In the genomic region with DNA sequence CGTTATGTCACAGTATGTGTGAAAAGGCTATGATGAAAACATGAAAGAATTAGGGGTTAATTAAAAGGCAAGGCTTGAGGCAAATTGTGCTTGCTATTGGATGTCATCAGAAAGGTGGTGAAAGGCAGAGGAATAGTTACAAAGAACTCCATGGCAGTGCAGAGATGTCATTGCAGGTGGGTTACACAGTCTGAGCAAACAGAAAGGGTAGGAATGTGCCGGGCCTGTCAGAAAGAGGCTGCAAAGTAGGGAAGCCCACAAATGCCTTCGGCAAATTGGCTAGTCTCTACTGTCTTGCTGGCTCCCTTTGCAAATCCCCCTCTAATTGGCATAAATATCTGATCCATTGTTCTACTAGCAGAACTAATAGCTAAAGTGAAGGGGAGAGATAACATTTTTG, we compare ENCODE assay signal across 21 mouse cellular contexts.
DNase-seq lines count a peak whose midpoint lies in the region; ATAC-seq and TF ChIP-seq lines count a peak whose summit lies in the region.
"Had no signal": no experiment of that assay in that cellular context is flagged by ENCODE, and none has a peak within 500 bp of the region (broad histone marks: within the 10 kb centered on the region; RNA-seq: fewer than 3 reads in every experiment).

No protein-coding gene starts in this region.

- H3K9me3 ChIP-seq in forebrain, embryonic 16.5 days (ENCODE audit: control insufficient read depth, low read length), result no peaks in the 10 kb centered on the region
- H3K9me3 ChIP-seq in forebrain, embryonic 12.5 days, result no peaks in the 10 kb centered on the region
- H3K9me3 ChIP-seq in midbrain, embryonic 10.5 days (replicated peaks), result no peaks in the 10 kb centered on the region
- no peaks in the 10 kb centered on the region for H3K9me3 ChIP-seq in midbrain, postnatal 0 days (ENCODE audit: low read length)
- H3K9me3 ChIP-seq in midbrain, embryonic 13.5 days, result no peaks in the 10 kb centered on the region
- H3K9me3 ChIP-seq in kidney, embryonic 16.5 days (ENCODE audit: low read length), result no peaks in the 10 kb centered on the region
- H3K9me3 ChIP-seq: embryonic facial prominence, embryonic 15.5 days; heart, embryonic 10.5 days; intestine, embryonic 15.5 days had no signal

- H3K9ac ChIP-seq in forebrain, embryonic 16.5 days (replicated peaks; ENCODE audit: low read depth, low read length), result no peak overlapping the region
- no peak overlapping the region for H3K9ac ChIP-seq in forebrain, embryonic 12.5 days
- no peak overlapping the region for H3K9ac ChIP-seq in midbrain, postnatal 0 days (replicated peaks; ENCODE audit: low read length, poor library complexity, severe bottlenecking)
- no peak overlapping the region for H3K9ac ChIP-seq in midbrain, embryonic 13.5 days (replicated peaks)
- no peak overlapping the region for H3K9ac ChIP-seq in kidney, embryonic 16.5 days (replicated peaks; ENCODE audit: low read length)
- H3K9ac ChIP-seq: embryonic facial prominence, embryonic 15.5 days; hindbrain, embryonic 14.5 days; intestine, embryonic 15.5 days had no signal

- TF ChIP-seq CTCF in midbrain, postnatal 0 days (IDR thresholded peaks at IDR 0.05), result no peak

- no peak for DNase-seq in midbrain, embryonic 10.5 days (ENCODE audit: low spot score)
- no peak for DNase-seq in midbrain, postnatal 0 days (ENCODE audit: low spot score)
- DNase-seq: adrenal gland, adult 2 months; adrenal gland, postnatal 25 days; cerebellum, adult 2 months; cerebellum, postnatal 14 days; embryo, embryonic 11 days; gastrocnemius, postnatal 10 days; heart, adult 18-20 months; heart, postnatal 10 days; heart, postnatal 4 days had no signal

- H3K36me3 ChIP-seq in forebrain, embryonic 16.5 days (ENCODE audit: control insufficient read depth, insufficient read depth), result no peaks in the 10 kb centered on the region
- H3K36me3 ChIP-seq in forebrain, embryonic 12.5 days (replicated peaks), result no peaks in the 10 kb centered on the region
- H3K36me3 ChIP-seq in midbrain, embryonic 10.5 days, result no peaks in the 10 kb centered on the region
- no peaks in the 10 kb centered on the region for H3K36me3 ChIP-seq in midbrain, postnatal 0 days (ENCODE audit: insufficient read depth, low read length)
- H3K36me3 ChIP-seq in midbrain, embryonic 13.5 days, result no peaks in the 10 kb centered on the region
- H3K36me3 ChIP-seq in kidney, embryonic 16.5 days (ENCODE audit: insufficient read depth, low read length), result no peaks in the 10 kb centered on the region
- H3K36me3 ChIP-seq: embryonic facial prominence, embryonic 15.5 days; heart, embryonic 10.5 days; intestine, embryonic 15.5 days had no signal

- peak; percentile 45; the same call in 1 of the 2 replicates for ATAC-seq in forebrain, embryonic 16.5 days
- no peak for ATAC-seq in forebrain, embryonic 12.5 days (ENCODE audit: low FRiP score)
- ATAC-seq in midbrain, postnatal 0 days (ENCODE audit: low FRiP score), result no peak
- 0 out of 2 replicates have a peak, but pooled peaks have one; percentile 53 for ATAC-seq in midbrain, embryonic 13.5 days
- ATAC-seq in kidney, embryonic 16.5 days (ENCODE audit: low FRiP score, low TSS enrichment), result no peak
- ATAC-seq: intestine, embryonic 15.5 days had no signal

- H3K4me1 ChIP-seq in forebrain, embryonic 16.5 days (replicated peaks; ENCODE audit: control insufficient read depth, insufficient read depth, low read length), result peaks cover 10% of the 10 kb centered on the region
- peaks cover 27% of the 10 kb centered on the region for H3K4me1 ChIP-seq in forebrain, embryonic 12.5 days
- H3K4me1 ChIP-seq in midbrain, embryonic 10.5 days, result peaks cover 34% of the 10 kb centered on the region
- no peaks in the 10 kb centered on the region; the same call in 1 of the 2 replicates for H3K4me1 ChIP-seq in midbrain, postnatal 0 days (ENCODE audit: insufficient read depth, low read length)
- H3K4me1 ChIP-seq in midbrain, embryonic 13.5 days (replicated peaks), result peaks cover 23% of the 10 kb centered on the region
- no peaks in the 10 kb centered on the region for H3K4me1 ChIP-seq in kidney, embryonic 16.5 days (ENCODE audit: insufficient read depth, low read length)
- H3K4me1 ChIP-seq: embryonic facial prominence, embryonic 15.5 days; heart, embryonic 10.5 days; intestine, embryonic 15.5 days had no signal

- no peaks in the 10 kb centered on the region for H3K27me3 ChIP-seq in forebrain, embryonic 16.5 days (replicated peaks; ENCODE audit: control insufficient read depth, insufficient read depth, low read length)
- H3K27me3 ChIP-seq in forebrain, embryonic 12.5 days, result peaks cover 2% of the 10 kb centered on the region; the same call in 1 of the 2 replicates
- no peaks in the 10 kb centered on the region for H3K27me3 ChIP-seq in midbrain, embryonic 10.5 days (ENCODE audit: low read depth, poor library complexity, severe bottlenecking)
- no peaks in the 10 kb centered on the region for H3K27me3 ChIP-seq in midbrain, postnatal 0 days (ENCODE audit: insufficient read depth, low read length)
- H3K27me3 ChIP-seq in midbrain, embryonic 13.5 days, result no peaks in the 10 kb centered on the region
- no peaks in the 10 kb centered on the region for H3K27me3 ChIP-seq in kidney, embryonic 16.5 days (ENCODE audit: insufficient read depth, low read length)
- H3K27me3 ChIP-seq: CH12.LX; embryonic facial prominence, embryonic 15.5 days; intestine, embryonic 15.5 days had no signal

- 3% methylated on average over 3 of the region's 3 CpGs for WGBS in forebrain, embryonic 16.5 days
- 14% methylated on average over 3 of the region's 3 CpGs for WGBS in forebrain, embryonic 12.5 days
- 62% methylated on average over 3 of the region's 3 CpGs for WGBS in midbrain, embryonic 10.5 days
- WGBS in midbrain, postnatal 0 days, result 36% methylated on average over 3 of the region's 3 CpGs
- WGBS in midbrain, embryonic 13.5 days, result 35% methylated on average over 3 of the region's 3 CpGs
- 85% methylated on average over 3 of the region's 3 CpGs for WGBS in kidney, embryonic 16.5 days

- no peak overlapping the region for H3K4me2 ChIP-seq in forebrain, embryonic 16.5 days (ENCODE audit: low read length)
- H3K4me2 ChIP-seq in forebrain, embryonic 12.5 days, result no peak overlapping the region
- no peak overlapping the region for H3K4me2 ChIP-seq in midbrain, postnatal 0 days (ENCODE audit: low read depth, low read length, poor library complexity, severe bottlenecking)
- H3K4me2 ChIP-seq in midbrain, embryonic 13.5 days (replicated peaks), result no peak overlapping the region
- H3K4me2 ChIP-seq in kidney, embryonic 16.5 days (replicated peaks; ENCODE audit: low read depth, low read length), result no peak overlapping the region
- H3K4me2 ChIP-seq: embryonic facial prominence, embryonic 15.5 days; hindbrain, embryonic 14.5 days; intestine, embryonic 15.5 days had no signal

- H3K4me3 ChIP-seq in forebrain, embryonic 16.5 days (replicated peaks; ENCODE audit: low read length), result no peak overlapping the region
- no peak overlapping the region for H3K4me3 ChIP-seq in forebrain, embryonic 12.5 days (replicated peaks)
- H3K4me3 ChIP-seq in midbrain, embryonic 10.5 days, result no peak overlapping the region
- H3K4me3 ChIP-seq in midbrain, postnatal 0 days (ENCODE audit: low read depth, low read length), result no peak overlapping the region
- H3K4me3 ChIP-seq in midbrain, embryonic 13.5 days (replicated peaks), result no peak overlapping the region
- no peak overlapping the region for H3K4me3 ChIP-seq in kidney, embryonic 16.5 days (ENCODE audit: low read length)
- H3K4me3 ChIP-seq: embryonic facial prominence, embryonic 15.5 days; erythroblast, embryonic 14.5 days; heart, embryonic 10.5 days; intestine, embryonic 15.5 days had no signal

- H3K27ac ChIP-seq in forebrain, embryonic 16.5 days (ENCODE audit: low read length), result no peak overlapping the region
- no peak overlapping the region for H3K27ac ChIP-seq in forebrain, embryonic 12.5 days
- peak overlapping the region; percentile 64 for H3K27ac ChIP-seq in midbrain, embryonic 10.5 days (replicated peaks)
- no peak overlapping the region for H3K27ac ChIP-seq in midbrain, postnatal 0 days (ENCODE audit: low read depth, low read length)
- no peak overlapping the region for H3K27ac ChIP-seq in midbrain, embryonic 13.5 days
- no peak overlapping the region for H3K27ac ChIP-seq in kidney, embryonic 16.5 days (ENCODE audit: low read length)
- H3K27ac ChIP-seq: embryonic facial prominence, embryonic 15.5 days; heart, embryonic 10.5 days; intestine, embryonic 15.5 days had no signal

Comparison
In these comparisons a context has a peak if more than half of its experiments do, and no peak if none do; other contexts are left out.
1. ATAC-seq: peak in forebrain, embryonic 16.5 days (single experiment) and midbrain, embryonic 13.5 days (single experiment); none in forebrain, embryonic 12.5 days (single experiment), midbrain, postnatal 0 days (single experiment) and kidney, embryonic 16.5 days (single experiment).